Mouse (Mus musculus) spleen, adult 2 months (tissue): Measurements from ENCODE around the gene Dhcr7. TPM values are rescaled to one million over a fixed set of nuclear protein-coding genes. Genes with fewer than 3 reads are reported as not detected.

Source experiments
- DNase-seq, 2 experiments: peaks; one replicate each; pipeline versions ENCODE4 v3.0.0 to v3.0.0-alpha.2; 2012 to 2021; ENCODE audit warnings: low spot score in 2 of 2, low read depth in 1 of 2
- H3K27ac ChIP-seq: fragments of 200-500 bp; 2 replicates; pipeline ENCODE4 v1.5.1; 2012; ENCODE audit warnings: low read length, inconsistent platforms; ENCODE audit not compliant: insufficient read depth
- H3K27me3 ChIP-seq: fragments of 200-500 bp; 2 replicates; pipeline ENCODE4 v1.6.1; 2012; ENCODE audit warnings: mild to moderate bottlenecking, moderate library complexity, low read length, inconsistent platforms; ENCODE audit not compliant: control insufficient read depth, insufficient read depth
- H3K36me3 ChIP-seq: fragments of 200-500 bp; 2 replicates; pipeline ENCODE4 v1.6.1; 2012; ENCODE audit warnings: mild to moderate bottlenecking, low read length, inconsistent platforms; ENCODE audit not compliant: control insufficient read depth, insufficient read depth
- H3K4me1 ChIP-seq: fragments of 200-500 bp; 2 replicates; pipeline ENCODE4 v1.6.1; 2011; ENCODE audit warnings: inconsistent platforms; ENCODE audit not compliant: control insufficient read depth, insufficient read depth, insufficient read length
- H3K4me3 ChIP-seq: fragments of 200-500 bp; 2 replicates; pipeline ENCODE4 v1.5.1; 2011; ENCODE audit warnings: mild to moderate bottlenecking, inconsistent platforms; ENCODE audit not compliant: insufficient read depth, insufficient read length; ENCODE audit errors: extremely low read depth
- CTCF ChIP-seq: fragments of 200-500 bp; IDR thresholded peaks from 2 replicates; pipeline ENCODE4 v1.5.1; 2011; ENCODE audit warnings: mild to moderate bottlenecking, inconsistent platforms; ENCODE audit not compliant: insufficient read depth, insufficient read length, insufficient replicate concordance; ENCODE audit errors: extremely low read depth
- POLR2A ChIP-seq: fragments of 200-500 bp; IDR thresholded peaks from 2 replicates; pipeline ENCODE4 v1.6.1; 2011; ENCODE audit warnings: low read depth, low read length, inconsistent platforms
- WGBS: fragments of 180-500 bp; shearing (Covaris S2); methylation state at CpG from one replicate; pipeline ENCODE4 v1.1.7; 2018; 5-methylcytosine and 5-hydroxymethylcytosine counted together
- polyA plus RNA-seq: library from polyadenylated mRNA; depleted of rRNA; stranded (reverse); fragments of >200 nt; gene quantifications from 2 replicates; pipeline ENCODE4 v1.2.3, GENCODE M21; 2012; rRNA removed

Gene Dhcr7
- polyA plus RNA-seq, 1 experiment = 42.0 TPM

DNA sequence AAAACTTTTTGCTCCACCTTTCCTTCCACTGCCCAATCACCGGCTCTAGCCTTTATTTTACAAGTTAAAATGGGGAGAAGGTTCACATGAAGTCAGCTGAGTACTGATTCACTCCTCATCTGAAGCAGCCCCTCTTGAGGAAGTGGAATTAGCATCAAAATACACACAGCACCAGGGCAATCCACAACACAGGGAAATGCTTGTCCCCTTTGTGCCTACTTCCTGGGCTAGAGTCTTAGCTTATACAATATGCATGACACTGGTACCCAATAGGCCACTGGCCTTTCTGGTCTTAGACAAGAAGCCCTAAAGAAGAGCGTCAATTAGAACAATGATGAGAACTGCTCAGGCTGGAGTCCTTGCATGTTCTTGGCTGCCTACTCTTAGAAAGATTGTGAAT, 69.4 kb downstream of the Dhcr7 start:
- WGBS = 70% methylated on average over 2 of the region's 2 CpGs
- no peaks in the 10 kb centered on the region for H3K4me1 ChIP-seq
- no peak overlapping the region for H3K27ac ChIP-seq
- DNase-seq = no peak
- H3K4me3 ChIP-seq = no peak overlapping the region
- H3K36me3 ChIP-seq = no peaks in the 10 kb centered on the region
- H3K27me3 ChIP-seq = no peaks in the 10 kb centered on the region
- no peak for TF ChIP-seq CTCF
- TF ChIP-seq POLR2A = no peak

Other genes with a start within 250 kb of the Dhcr7 start
- gene Cars, start 223.1 kb upstream of the Dhcr7 start, polyA plus RNA-seq = 12.0 and 12.2 TPM in 2 replicates
- 2.9 and 3.2 TPM in 2 replicates for gene Tnfrsf26, start 194.4 kb upstream of the Dhcr7 start, polyA plus RNA-seq
- 5.2 and 5.6 TPM in 2 replicates for gene Tnfrsf22, start 173.5 kb upstream of the Dhcr7 start, polyA plus RNA-seq
- 0.94 and 0.99 TPM in 2 replicates for gene Tnfrsf23, start 137.3 kb upstream of the Dhcr7 start, polyA plus RNA-seq
- 31.2 and 37.6 TPM in 2 replicates for gene Osbpl5, start 66.2 kb upstream of the Dhcr7 start, polyA plus RNA-seq
- not detected in 2 replicates for gene Mrgprg, start 56.2 kb upstream of the Dhcr7 start, polyA plus RNA-seq
- 6.6 and 7.6 TPM in 2 replicates for gene Mrgpre, start 38.6 kb upstream of the Dhcr7 start, polyA plus RNA-seq
- 12.5 and 13.5 TPM in 2 replicates for gene Nadsyn1, start 296 bp upstream of the Dhcr7 start, polyA plus RNA-seq
- gene Gm498, start 43.7 kb downstream of the Dhcr7 start, polyA plus RNA-seq = not detected in 2 replicates
- gene Shank2, start 178.8 kb downstream of the Dhcr7 start, polyA plus RNA-seq = 0.13 and 0.14 TPM in 2 replicates